Mouse (Mus musculus) CH12.LX (cell line): ENCODE results near the gene Spc24. TPM values are rescaled to one million over a fixed set of nuclear protein-coding genes. Genes with fewer than 3 reads are reported as not detected.

Source experiments
- DNase-seq: peaks from one replicate; pipeline ENCODE4 v3.0.0-alpha.2; 2013; ENCODE audit errors: extremely low read depth
- H3K27ac ChIP-seq: 2 replicates; pipeline ENCODE4 v1.5.1; 2012; ENCODE audit warnings: low read depth, mild to moderate bottlenecking, control low read depth, moderate library complexity; ENCODE audit not compliant: insufficient read depth
- H3K27me3 ChIP-seq: replicated peaks from 2 replicates; pipeline ENCODE3; 2012; ENCODE audit warnings: inconsistent platforms
- H3K36me3 ChIP-seq, 2 experiments: replicated peaks in 1 of 2; 2 replicates each; pipeline versions ENCODE3 to v1.6.1; 2012; ENCODE audit warnings: inconsistent platforms in 1 of 2, low read length in 1 of 2, mild to moderate bottlenecking in 1 of 2, mixed read lengths in 1 of 2, moderate library complexity in 1 of 2; ENCODE audit not compliant: control insufficient read depth in 1 of 2, insufficient read depth in 1 of 2
- H3K4me1 ChIP-seq, 2 experiments: 2 replicates each; pipeline ENCODE4 v1.6.1; 2012; ENCODE audit warnings: inconsistent platforms in 1 of 2, moderate library complexity in 1 of 2; ENCODE audit not compliant: insufficient read depth in 2 of 2, control insufficient read depth in 1 of 2
- H3K4me2 ChIP-seq: 2 replicates; pipeline ENCODE4 v1.6.1; 2012; ENCODE audit warnings: low read depth, mild to moderate bottlenecking, control low read depth; ENCODE audit not compliant: poor library complexity, insufficient read depth, severe bottlenecking
- H3K4me3 ChIP-seq, 3 experiments: fragments of 150-350 bp in 1 of 3; sonication (generic) in 1 of 3; replicated peaks in 1 of 3; 2 replicates each; pipeline versions ENCODE3 to v1.5.1; 2011 to 2012; ENCODE audit warnings: low read depth in 2 of 3, low read length in 2 of 3, mild to moderate bottlenecking in 2 of 3, moderate library complexity in 2 of 3, control low read depth in 1 of 3, improper control_type of control experiment in 1 of 3, inconsistent platforms in 1 of 3, mixed read lengths in 1 of 3; ENCODE audit not compliant: poor library complexity in 1 of 3
- H3K79me2 ChIP-seq: replicated peaks from 2 replicates; pipeline ENCODE4 v1.6.1; 2012; ENCODE audit warnings: mild to moderate bottlenecking, moderate library complexity; ENCODE audit not compliant: control insufficient read depth, poor library complexity, insufficient read depth, severe bottlenecking; ENCODE audit errors: extremely low read depth
- H3K9ac ChIP-seq: 2 replicates; pipeline ENCODE4 v1.6.1; 2012; ENCODE audit warnings: low read depth, mild to moderate bottlenecking, control low read depth, moderate library complexity; ENCODE audit not compliant: insufficient read depth
- H3K9me3 ChIP-seq: replicated peaks from 2 replicates; pipeline ENCODE3; 2012; ENCODE audit warnings: low read length, inconsistent platforms, mixed read lengths
- CHD1 ChIP-seq: IDR thresholded peaks from 2 replicates; pipeline ENCODE4 v1.6.1; 2012; ENCODE audit warnings: low read depth, low read length, improper control_type of control experiment, inconsistent platforms
- E2F4 ChIP-seq: IDR thresholded peaks from 2 replicates; pipeline ENCODE4 v1.6.1; 2011; ENCODE audit warnings: low read depth, low read length, improper control_type of control experiment; ENCODE audit not compliant: insufficient replicate concordance
- ELF1 ChIP-seq: IDR thresholded peaks from 2 replicates; pipeline ENCODE4 v1.6.1; 2014; ENCODE audit warnings: low read depth, mild to moderate bottlenecking, inconsistent platforms, low read length, improper control_type of control experiment
- EP300 ChIP-seq: IDR thresholded peaks from 2 replicates; pipeline ENCODE4 v1.6.1; 2011; ENCODE audit warnings: low read length, improper control_type of control experiment
- IRF4 ChIP-seq: IDR thresholded peaks from 2 replicates; pipeline ENCODE4 v1.6.1; 2014; ENCODE audit warnings: low read depth, mild to moderate bottlenecking, inconsistent platforms, low read length, improper control_type of control experiment
- KAT2A ChIP-seq: IDR thresholded peaks from 2 replicates; pipeline ENCODE4 v1.6.1; 2012; ENCODE audit warnings: low read length, improper control_type of control experiment, inconsistent platforms; ENCODE audit not compliant: insufficient replicate concordance
- MAFK ChIP-seq: IDR thresholded peaks from 2 replicates; pipeline ENCODE4 v1.6.1; 2011; ENCODE audit warnings: low read length, improper control_type of control experiment; ENCODE audit not compliant: insufficient replicate concordance
- MEF2A ChIP-seq: IDR thresholded peaks from 2 replicates; pipeline ENCODE4 v1.6.1; 2014; ENCODE audit warnings: low read depth, mild to moderate bottlenecking, inconsistent platforms, low read length, improper control_type of control experiment, borderline replicate concordance
- NRF1 ChIP-seq: IDR thresholded peaks from 2 replicates; pipeline ENCODE4 v1.6.1; 2014; ENCODE audit warnings: low read depth, mild to moderate bottlenecking, inconsistent platforms, low read length, improper control_type of control experiment, moderate library complexity
- PAX5 ChIP-seq: IDR thresholded peaks from 2 replicates; pipeline ENCODE4 v1.6.1; 2012; ENCODE audit warnings: low read length, inconsistent platforms, mixed read lengths
- POLR2AphosphoS2 ChIP-seq: IDR thresholded peaks from 2 replicates; pipeline ENCODE4 v1.6.1; 2011; ENCODE audit warnings: low read depth, low read length, improper control_type of control experiment
- RCOR1 ChIP-seq: conservative IDR thresholded peaks from 2 replicates; pipeline ENCODE4 v1.6.1; 2012; ENCODE audit warnings: low read depth, mild to moderate bottlenecking, inconsistent platforms, low read length, improper control_type of control experiment
- SMC3 ChIP-seq: IDR thresholded peaks from 2 replicates; pipeline ENCODE4 v1.6.1; 2011; ENCODE audit warnings: low read depth, low read length, improper control_type of control experiment
- TCF12 ChIP-seq: IDR thresholded peaks from 2 replicates; pipeline ENCODE4 v1.6.1; 2014; ENCODE audit warnings: low read depth, mild to moderate bottlenecking, inconsistent platforms, low read length, improper control_type of control experiment
- UBTF ChIP-seq: IDR thresholded peaks from 2 replicates; pipeline ENCODE4 v1.6.1; 2012; ENCODE audit warnings: low read depth, mild to moderate bottlenecking, inconsistent platforms, low read length, improper control_type of control experiment, moderate library complexity
- USF1 ChIP-seq: IDR thresholded peaks from 2 replicates; pipeline ENCODE4 v1.6.1; 2014; ENCODE audit warnings: low read depth, mild to moderate bottlenecking, inconsistent platforms, low read length, improper control_type of control experiment
- ZKSCAN1 ChIP-seq: IDR thresholded peaks from 2 replicates; pipeline ENCODE4 v1.6.1; 2012; ENCODE audit warnings: low read depth, inconsistent platforms, low read length, improper control_type of control experiment, borderline replicate concordance
- dilution Hi-C: fragments of 300-500 bp; cut with MboI; formaldehyde crosslinking; loops from 2 replicates; pipeline ENCODE4 v1.14.3; 2020; ENCODE audit warnings: low sequenced_read_pairs; ENCODE audit not compliant: extremely low pct_unique_long_range_greater_than_20kb, extremely low pct_ligation_motif_present
- in situ Hi-C: fragments of 300-500 bp; cut with MboI; formaldehyde crosslinking; loops from 3 replicates; pipeline ENCODE4 v1.14.3; 2019; ENCODE audit warnings: low sequenced_read_pairs, low pct_ligation_motif_present, low pct_unique_long_range_greater_than_20kb, mixed read lengths
- polyA plus RNA-seq: library from polyadenylated mRNA; unstranded; fragments of >175 nt; gene quantifications from 2 replicates; pipeline ENCODE4 v1.2.1, GENCODE M21; 2012; ENCODE audit warnings: low read depth; ENCODE audit not compliant: insufficient read length
- total RNA-seq, 2 experiments: library from RNA; depleted of rRNA; stranded (reverse); fragments of 300-350 nt in 1 of 2; fragments of >200 nt in 1 of 2; gene quantifications; 2 replicates each; pipeline ENCODE4 v1.2.3; 2012 to 2014

The Spc24 gene
- total and polyA plus RNA-seq, 3 experiments: 74.3 to 83.2 (median 82.7) TPM

DNA sequence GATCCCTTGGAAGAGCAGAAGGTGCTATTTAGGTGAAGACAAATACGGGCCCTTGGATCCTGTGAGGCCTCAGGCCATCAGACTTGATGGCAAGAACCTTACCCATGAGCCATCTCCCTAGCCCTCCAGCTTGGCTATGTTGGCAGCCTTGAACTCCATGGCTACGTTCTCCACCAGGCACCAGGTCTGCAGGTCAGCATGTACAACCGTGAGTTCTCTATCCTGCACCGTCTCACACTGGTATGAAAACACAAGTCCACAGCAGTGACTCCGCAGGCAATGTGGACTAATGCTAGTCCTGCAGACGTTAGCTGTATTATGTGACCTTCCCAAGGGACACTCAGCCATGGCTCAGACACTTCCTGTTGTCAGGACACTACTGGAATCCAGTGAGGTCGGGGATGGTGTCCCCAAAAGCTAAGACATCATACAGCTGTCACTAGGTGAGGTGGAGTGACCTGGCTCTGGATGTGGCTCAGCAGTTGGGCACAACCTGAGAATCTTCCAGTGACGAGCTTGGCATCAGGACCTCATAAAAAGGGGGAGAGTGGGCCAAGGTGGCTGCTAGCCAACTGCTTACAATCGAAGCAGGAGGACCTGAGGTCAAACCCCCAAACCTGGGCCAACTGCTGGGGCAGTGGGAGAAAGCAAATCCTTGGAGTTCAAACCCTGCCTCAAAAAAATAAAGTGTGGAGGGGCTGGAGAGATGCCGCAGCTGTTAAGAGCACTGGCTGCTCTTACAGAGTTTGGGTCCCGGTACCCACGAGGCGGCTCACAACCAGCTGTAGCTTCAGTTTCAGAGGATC, 5.4 kb downstream of the Spc24 start:
- in situ Hi-C loops (no loop called here), dilution Hi-C loops (no loop called here)
- TF ChIP-seq IRF4 (no peak), SMC3 (no peak), UBTF (no peak), MAFK (no peak), NRF1 (no peak), KAT2A (no peak), EP300 (no peak), MEF2A (no peak), RCOR1 (no peak)
- H3K9ac ChIP-seq: no peak overlapping the region
- H3K27me3 ChIP-seq: no peaks in the 10 kb centered on the region
- H3K27ac ChIP-seq: no peak overlapping the region
- no peaks in the 10 kb centered on the region for H3K9me3 ChIP-seq
- H3K36me3 ChIP-seq: peaks cover 16 to 67% of the 10 kb centered on the region in 2 experiments
- H3K79me2 ChIP-seq: peaks cover 12% of the 10 kb centered on the region; the same call in 1 of the 2 replicates
- no peak for DNase-seq
- H3K4me3 ChIP-seq: no peak overlapping the region
- no peak overlapping the region for H3K4me2 ChIP-seq
- H3K4me1 ChIP-seq: peaks cover 4 to 39% of the 10 kb centered on the region in 2 experiments

DNA sequence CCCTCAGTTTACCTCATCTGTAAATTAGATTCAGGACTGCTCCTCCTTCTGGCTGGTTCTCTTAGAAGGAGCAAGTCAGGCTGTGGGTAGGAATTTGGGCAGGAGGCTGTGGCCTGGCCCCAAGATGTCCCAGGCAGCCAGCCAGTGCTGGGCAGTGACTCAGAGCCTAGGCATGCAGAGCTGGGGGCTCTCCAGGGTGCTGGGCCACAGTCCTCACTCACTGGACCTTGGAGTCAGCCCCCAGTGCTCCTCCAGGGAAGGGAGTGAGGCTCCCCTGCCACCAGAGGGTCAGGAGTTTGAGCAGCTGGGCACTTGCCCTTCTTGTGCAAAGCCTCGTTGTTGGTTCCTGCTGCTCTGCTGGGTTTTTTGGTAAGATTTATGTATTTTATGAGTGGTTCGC, 6.1 kb downstream of the Spc24 start:
- H3K4me2 ChIP-seq: no peak overlapping the region
- in situ Hi-C loops: no loop called here
- TF ChIP-seq POLR2AphosphoS2: no peak
- TF ChIP-seq UBTF: no peak
- no peak for TF ChIP-seq CHD1
- no peak for TF ChIP-seq TCF12
- no peak for TF ChIP-seq ZKSCAN1
- no peak for TF ChIP-seq E2F4
- no peak for TF ChIP-seq PAX5
- no peak for TF ChIP-seq SMC3
- no peak for TF ChIP-seq USF1
- no peak for TF ChIP-seq ELF1
- H3K9me3 ChIP-seq: no peaks in the 10 kb centered on the region
- H3K27ac ChIP-seq: no peak overlapping the region
- H3K27me3 ChIP-seq: no peaks in the 10 kb centered on the region
- H3K36me3 ChIP-seq: peaks cover 16 to 74% of the 10 kb centered on the region in 2 experiments
- no peak overlapping the region for H3K9ac ChIP-seq
- no peak overlapping the region for H3K4me3 ChIP-seq
- peaks cover 4 to 36% of the 10 kb centered on the region in 2 experiments for H3K4me1 ChIP-seq
- dilution Hi-C loops: no loop called here
- peaks cover 6% of the 10 kb centered on the region; the same call in 1 of the 2 replicates for H3K79me2 ChIP-seq
- DNase-seq: no peak
